Mouse (Mus musculus) MEL (cell line): Measurements from ENCODE around the gene Ppp2r2d. TPM values are rescaled to one million over a fixed set of nuclear protein-coding genes. Genes with fewer than 3 reads are reported as not detected.

Source experiments
- DNase-seq: peaks from one replicate; pipeline ENCODE4 v3.0.0; 2011; ENCODE audit warnings: low read depth, low spot score
- H3K27ac ChIP-seq: 2 replicates; pipeline ENCODE4 v1.5.1; 2012; ENCODE audit warnings: low read depth, mild to moderate bottlenecking, control low read depth, low read length, moderate library complexity; ENCODE audit not compliant: control insufficient read depth
- H3K27me3 ChIP-seq, 2 experiments: fragments of 150-350 bp in 1 of 2; sonication (generic) in 1 of 2; 2 replicates each; pipeline ENCODE4 v1.6.1; 2012; ENCODE audit warnings: low read length in 2 of 2, mild to moderate bottlenecking in 2 of 2, improper control_type of control experiment in 1 of 2, moderate library complexity in 1 of 2; ENCODE audit not compliant: insufficient read depth in 2 of 2, control insufficient read depth in 1 of 2
- H3K36me3 ChIP-seq, 2 experiments: 2 replicates each; pipeline ENCODE4 v1.6.1; 2012 to 2014; ENCODE audit warnings: low read length in 2 of 2, improper control_type of control experiment in 1 of 2, inconsistent platforms in 1 of 2, mild to moderate bottlenecking in 1 of 2; ENCODE audit not compliant: insufficient read depth in 2 of 2, control insufficient read depth in 1 of 2
- H3K4me1 ChIP-seq, 2 experiments: fragments of 150-350 bp in 1 of 2; sonication (generic) in 1 of 2; 2 replicates each; pipeline ENCODE4 v1.6.1; 2012; ENCODE audit warnings: low read length in 2 of 2, improper control_type of control experiment in 1 of 2, mild to moderate bottlenecking in 1 of 2; ENCODE audit not compliant: insufficient read depth in 2 of 2, control insufficient read depth in 1 of 2
- H3K4me3 ChIP-seq, 2 experiments: fragments of 150-350 bp in 1 of 2; sonication (generic) in 1 of 2; 2 replicates each; pipeline ENCODE4 v1.5.1; 2012; ENCODE audit warnings: low read depth in 2 of 2, low read length in 2 of 2, mild to moderate bottlenecking in 2 of 2, moderate library complexity in 2 of 2, control low read depth in 1 of 2, improper control_type of control experiment in 1 of 2; ENCODE audit not compliant: control insufficient read depth in 1 of 2, insufficient read depth in 1 of 2
- H3K79me2 ChIP-seq: 2 replicates; pipeline ENCODE4 v1.6.1; 2012; ENCODE audit warnings: mild to moderate bottlenecking, low read length, moderate library complexity; ENCODE audit not compliant: control insufficient read depth, poor library complexity, insufficient read depth
- H3K9ac ChIP-seq: 2 replicates; pipeline ENCODE4 v1.6.1; 2012; ENCODE audit warnings: low read depth, mild to moderate bottlenecking, control low read depth, low read length, moderate library complexity; ENCODE audit not compliant: control insufficient read depth, poor library complexity, severe bottlenecking
- H3K9me3 ChIP-seq: fragments of 150-350 bp; sonication (generic); replicated peaks from 2 replicates; pipeline ENCODE4 v1.6.1; 2012; ENCODE audit warnings: mild to moderate bottlenecking, low read length, improper control_type of control experiment, moderate library complexity; ENCODE audit not compliant: insufficient read depth
- BHLHE40 ChIP-seq: IDR thresholded peaks from 2 replicates; pipeline ENCODE4 v1.6.1; 2012; ENCODE audit warnings: low read depth, mild to moderate bottlenecking, inconsistent platforms, low read length, improper control_type of control experiment, borderline replicate concordance
- CHD2 ChIP-seq: IDR thresholded peaks from 2 replicates; pipeline ENCODE4 v1.6.1; 2011; ENCODE audit warnings: low read length, improper control_type of control experiment
- CTCF ChIP-seq, 3 experiments: IDR thresholded peaks in 2 of 3; conservative IDR thresholded peaks in 1 of 3; 2 replicates each; pipeline ENCODE4 v1.5.1; 2011 to 2012; ENCODE audit warnings: low read length in 3 of 3, low read depth in 2 of 3, mild to moderate bottlenecking in 2 of 3, improper control_type of control experiment in 1 of 3, inconsistent platforms in 1 of 3, mixed read lengths in 1 of 3, moderate library complexity in 1 of 3; ENCODE audit not compliant: control insufficient read depth in 1 of 3, insufficient read depth in 1 of 3, poor library complexity in 1 of 3, severe bottlenecking in 1 of 3
- E2F4 ChIP-seq: IDR thresholded peaks from 2 replicates; pipeline ENCODE4 v1.6.1; 2011; ENCODE audit warnings: low read depth, low read length, improper control_type of control experiment, borderline replicate concordance
- ELF1 ChIP-seq: IDR thresholded peaks from 2 replicates; pipeline ENCODE4 v1.6.1; 2014; ENCODE audit warnings: low read depth, mild to moderate bottlenecking, inconsistent platforms, low read length, improper control_type of control experiment, moderate library complexity
- EP300 ChIP-seq, 2 experiments: IDR thresholded peaks; 2 replicates each; pipeline ENCODE4 v1.6.1; 2011; ENCODE audit warnings: improper control_type of control experiment in 2 of 2, low read length in 2 of 2, low read depth in 1 of 2, mild to moderate bottlenecking in 1 of 2
- ETS1 ChIP-seq: IDR thresholded peaks from 2 replicates; pipeline ENCODE4 v1.6.1; 2012; ENCODE audit warnings: low read depth, mild to moderate bottlenecking, inconsistent platforms, low read length, improper control_type of control experiment, moderate library complexity
- GATA1 ChIP-seq: IDR thresholded peaks from 2 replicates; pipeline ENCODE4 v1.6.1; 2011; ENCODE audit warnings: low read depth, low read length, improper control_type of control experiment
- HCFC1 ChIP-seq: IDR thresholded peaks from 2 replicates; pipeline ENCODE4 v1.6.1; 2012; ENCODE audit warnings: low read depth, mild to moderate bottlenecking, inconsistent platforms, low read length, improper control_type of control experiment, moderate library complexity
- JUND ChIP-seq: IDR thresholded peaks from 2 replicates; pipeline ENCODE4 v1.6.1; 2011; ENCODE audit warnings: low read depth, mild to moderate bottlenecking, improper control_type of control experiment, low read length
- KAT2A ChIP-seq: conservative IDR thresholded peaks from 2 replicates; pipeline ENCODE4 v1.6.1; 2012; ENCODE audit warnings: low read depth, low read length, improper control_type of control experiment, inconsistent platforms
- MAX ChIP-seq: IDR thresholded peaks from 2 replicates; pipeline ENCODE4 v1.6.1; 2011; ENCODE audit warnings: low read length, improper control_type of control experiment
- MAZ ChIP-seq: IDR thresholded peaks from 2 replicates; pipeline ENCODE4 v1.6.1; 2012; ENCODE audit warnings: low read depth, mild to moderate bottlenecking, inconsistent platforms, low read length, improper control_type of control experiment
- MYC ChIP-seq: IDR thresholded peaks from 2 replicates; pipeline ENCODE4 v1.6.1; 2011; ENCODE audit warnings: low read depth, mild to moderate bottlenecking, low read length, improper control_type of control experiment, moderate library complexity
- NELFE ChIP-seq: IDR thresholded peaks from 2 replicates; pipeline ENCODE4 v1.6.1; 2011; ENCODE audit warnings: low read depth, low read length, improper control_type of control experiment
- NRF1 ChIP-seq: IDR thresholded peaks from 2 replicates; pipeline ENCODE4 v1.6.1; 2014; ENCODE audit warnings: low read depth, mild to moderate bottlenecking, inconsistent platforms, low read length, improper control_type of control experiment, moderate library complexity; ENCODE audit not compliant: poor library complexity, insufficient read depth, severe bottlenecking
- POLR2A ChIP-seq, 2 experiments: IDR thresholded peaks; 2 replicates each; pipeline ENCODE4 v1.6.1; 2011 to 2012; ENCODE audit warnings: low read length in 2 of 2, mild to moderate bottlenecking in 2 of 2, control low read depth in 1 of 2, improper control_type of control experiment in 1 of 2, low read depth in 1 of 2, moderate library complexity in 1 of 2; ENCODE audit not compliant: control insufficient read depth in 1 of 2, insufficient read depth in 1 of 2, poor library complexity in 1 of 2
- POLR2AphosphoS2 ChIP-seq: IDR thresholded peaks from 2 replicates; pipeline ENCODE4 v1.6.1; 2011; ENCODE audit warnings: low read length, improper control_type of control experiment
- POLR2AphosphoS5 ChIP-seq: IDR thresholded peaks from 2 replicates; pipeline ENCODE4 v1.6.1; 2012; ENCODE audit warnings: low read depth, borderline replicate concordance, mild to moderate bottlenecking, inconsistent platforms, low read length, moderate library complexity, mixed read lengths
- RAD21 ChIP-seq: IDR thresholded peaks from 2 replicates; pipeline ENCODE4 v1.6.1; 2011; ENCODE audit warnings: mild to moderate bottlenecking, low read depth, low read length, improper control_type of control experiment
- SIN3A ChIP-seq: IDR thresholded peaks from 2 replicates; pipeline ENCODE4 v1.6.1; 2012; ENCODE audit warnings: low read length, improper control_type of control experiment, inconsistent platforms
- SMC3 ChIP-seq: IDR thresholded peaks from 2 replicates; pipeline ENCODE4 v1.6.1; 2011; ENCODE audit warnings: low read depth, low read length, improper control_type of control experiment
- TAL1 ChIP-seq: IDR thresholded peaks from 2 replicates; pipeline ENCODE4 v1.6.1; 2012; ENCODE audit warnings: mild to moderate bottlenecking, inconsistent platforms, low read length, moderate library complexity, mixed read lengths
- TBP ChIP-seq: IDR thresholded peaks from 2 replicates; pipeline ENCODE4 v1.8.0; 2011; ENCODE audit warnings: low read depth, low read length, improper control_type of control experiment
- TCF12 ChIP-seq: IDR thresholded peaks from 2 replicates; pipeline ENCODE4 v1.6.1; 2014; ENCODE audit warnings: low read depth, mild to moderate bottlenecking, inconsistent platforms, low read length, improper control_type of control experiment, moderate library complexity
- UBTF ChIP-seq: IDR thresholded peaks from 2 replicates; pipeline ENCODE4 v1.6.1; 2012; ENCODE audit warnings: low read depth, mild to moderate bottlenecking, inconsistent platforms, low read length, improper control_type of control experiment, moderate library complexity, borderline replicate concordance; ENCODE audit not compliant: insufficient read depth
- ZC3H11A ChIP-seq: IDR thresholded peaks from 2 replicates; pipeline ENCODE4 v1.6.1; 2012; ENCODE audit warnings: low read depth, mild to moderate bottlenecking, inconsistent platforms, low read length, improper control_type of control experiment
- ZMIZ1 ChIP-seq: IDR thresholded peaks from 2 replicates; pipeline ENCODE4 v1.6.1; 2012; ENCODE audit warnings: low read depth, mild to moderate bottlenecking, inconsistent platforms, low read length, improper control_type of control experiment, moderate library complexity
- ZNF384 ChIP-seq: IDR thresholded peaks from 2 replicates; pipeline ENCODE4 v1.6.1; 2012; ENCODE audit warnings: low read depth, mild to moderate bottlenecking, inconsistent platforms, low read length, improper control_type of control experiment
- polyA plus RNA-seq, 2 experiments: library from polyadenylated mRNA; stranded (reverse) in 1 of 2; unstranded in 1 of 2; fragments of >175 nt in 1 of 2; fragments of >200 nt in 1 of 2; gene quantifications; 2 replicates each; pipeline versions ENCODE4 v1.2.1 to v1.2.4; 2012; ENCODE audit warnings: low replicate concordance in 2 of 2, low read depth in 1 of 2; ENCODE audit not compliant: insufficient read length in 2 of 2, insufficient read depth in 1 of 2, missing spikeins in 1 of 2
- total RNA-seq: library from RNA; depleted of rRNA; stranded (reverse); fragments of 300-350 nt; gene quantifications from 2 replicates; pipeline ENCODE4 v1.2.3, GENCODE M21; 2012; rRNA removed

Gene Ppp2r2d
- total RNA-seq (29.8 and 30.9 TPM in 2 replicates), polyA plus RNA-seq (10 to 100 TPM in 1 of 2 experiments, not detected in 1; 46.6 TPM)

DNA sequence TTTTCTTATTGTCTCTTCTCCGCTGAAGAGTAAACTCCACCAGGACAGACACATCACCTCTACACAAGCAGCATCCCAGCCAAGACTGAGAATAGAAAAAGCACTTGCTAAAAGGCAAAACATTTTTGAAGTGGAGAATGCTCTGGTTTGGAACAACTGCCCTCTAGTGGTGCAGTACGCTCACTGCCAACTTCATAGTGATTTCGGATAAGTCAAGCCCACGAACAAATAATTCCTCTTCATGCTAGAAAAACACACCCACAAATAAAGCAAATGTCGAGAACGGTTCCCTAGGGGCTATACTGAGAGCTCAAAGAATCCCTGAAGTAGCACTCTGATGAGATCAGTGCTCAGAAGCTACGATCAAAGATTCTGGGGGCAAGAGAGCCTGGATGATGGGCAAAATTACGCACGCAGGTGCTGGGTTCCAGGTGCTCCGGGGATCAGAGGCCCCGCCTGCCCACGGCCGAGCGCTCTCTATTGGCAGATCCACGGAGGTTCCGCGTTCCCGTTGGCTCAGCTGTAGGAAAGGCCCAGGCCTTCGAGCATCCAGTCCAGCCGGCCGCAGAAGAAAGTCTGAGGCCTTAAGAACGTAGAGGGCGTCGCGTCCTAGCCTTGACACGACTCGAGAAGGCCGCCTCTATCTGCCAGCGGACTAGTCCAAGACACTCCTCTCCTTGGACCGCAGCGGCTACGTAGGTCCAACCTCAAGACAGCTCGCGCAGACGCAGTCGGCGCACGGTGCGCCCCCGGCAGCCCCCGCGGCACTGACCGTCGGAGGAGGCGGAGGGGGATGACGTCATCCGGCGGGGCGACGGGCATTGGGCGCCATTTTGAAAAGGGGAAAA, at the start of gene Ppp2r2d, which contains the start of gene Mapk1ip1:
Ppp2r2d (plus strand) TSS at position 536 of the 848 bp plus-strand sequence.
Mapk1ip1 (minus strand) TSS at position 730 of the 848 bp plus-strand sequence.
- Histone ChIP-seq H3K9ac (peak within 1 kb of the TSS; percentile 96), H3K79me2 (peaks cover 37% of the 10 kb centered on the region), H3K27ac (peak within 1 kb of the TSS; percentile 91), H3K9me3 (no peaks in the 10 kb centered on the region), H3K27me3 (no peaks in the 10 kb centered on the region), H3K4me3 (peak within 1 kb of the TSS; percentile 87 to 99), H3K36me3 (peaks cover 9 to 21% of the 10 kb centered on the region in 2 experiments), H3K4me1 (peaks cover 0 to 26% of the 10 kb centered on the region in 2 experiments; a peak in 3 of 4 replicates)
- DNase-seq = peak; percentile 96
- TF ChIP-seq MAZ = peak; percentile 89; the same call in 1 of the 2 replicates
- peak; percentile 53 for TF ChIP-seq ETS1
- TF ChIP-seq E2F4 = no peak
- no peak; the same call in 1 of the 2 replicates for TF ChIP-seq JUND
- no peak for TF ChIP-seq GATA1
- TF ChIP-seq HCFC1 = peak; percentile 92
- no peak for TF ChIP-seq POLR2AphosphoS5
- peak; percentile 64; the same call in 1 of the 2 replicates for TF ChIP-seq KAT2A
- TF ChIP-seq SMC3 = peak; percentile 39
- TF ChIP-seq NRF1 = peak; percentile 87
- peak; percentile 69; the same call in 1 of the 2 replicates for TF ChIP-seq ZMIZ1
- no peak for TF ChIP-seq BHLHE40
- TF ChIP-seq TAL1 = no peak
- no peak for TF ChIP-seq UBTF
- TF ChIP-seq ZNF384 = peak; percentile 16; the same call in 1 of the 2 replicates
- TF ChIP-seq CHD2 = no peak
- TF ChIP-seq TCF12 = peak; percentile 47; the same call in 1 of the 2 replicates
- peak; percentile 6; the same call in 1 of the 2 replicates for TF ChIP-seq ZC3H11A
- TF ChIP-seq MAX = peak; percentile 65; the same call in 1 of the 2 replicates
- TF ChIP-seq RAD21 = peak; percentile 25
- 0 out of 2 replicates have a peak, but pooled peaks have one; percentile 35 for TF ChIP-seq ELF1
- TF ChIP-seq NELFE = peak; percentile 72
- TF ChIP-seq CTCF (IDR thresholded peaks at IDR 0.05 in 2 of 3, conservative IDR thresholded peaks at IDR 0.05 in 1 of 3; ENCODE audit: control insufficient read depth in 1 of 3, insufficient read depth in 1 of 3, low read depth in 2 of 3, low read length in 3 of 3, poor library complexity in 1 of 3, severe bottlenecking in 1 of 3) = peak; percentile 59 to 84 (median 77)
- TF ChIP-seq EP300 (IDR thresholded peaks at IDR 0.05; ENCODE audit: low read depth in 1 of 2, low read length in 2 of 2) = no peak; a peak in 1 of 4 replicates
- peak; percentile 34 to 74; a peak in 3 of 4 replicates for TF ChIP-seq POLR2A (IDR thresholded peaks at IDR 0.05; ENCODE audit: control insufficient read depth in 1 of 2, insufficient read depth in 1 of 2, low read depth in 1 of 2, low read length in 2 of 2, poor library complexity in 1 of 2)
- peak; percentile 65 for TF ChIP-seq SIN3A
- TF ChIP-seq POLR2AphosphoS2 = peak; percentile 66; the same call in 1 of the 2 replicates
- no peak for TF ChIP-seq MYC
- TF ChIP-seq TBP = no peak
